Comparison of ENCODE assay signal across 16 mouse cellular contexts in the genomic region with DNA sequence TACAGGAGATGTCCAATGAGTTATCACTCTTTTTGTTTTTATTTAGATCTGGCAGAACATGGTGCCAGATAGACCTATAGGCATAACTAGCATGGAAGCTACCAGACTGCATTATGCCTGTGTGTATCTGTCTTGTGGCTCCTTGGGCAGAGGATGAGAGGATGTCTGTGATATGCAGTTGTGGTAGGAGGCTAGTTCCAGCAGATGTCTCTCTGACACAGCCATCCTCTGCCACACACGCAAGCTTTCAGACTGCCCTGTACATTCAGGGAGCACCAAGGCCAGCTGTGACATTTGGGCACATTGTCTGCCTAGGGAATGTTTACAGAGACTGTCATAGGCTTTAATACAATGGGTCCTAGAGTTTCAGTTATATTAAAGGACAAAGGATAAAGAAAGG.
DNase-seq lines count a peak whose midpoint lies in the region; ATAC-seq and TF ChIP-seq lines count a peak whose summit lies in the region.
"Had no signal": no experiment of that assay in that cellular context is flagged by ENCODE, and none has a peak within 500 bp of the region (broad histone marks: within the 10 kb centered on the region; RNA-seq: fewer than 3 reads in every experiment).

No protein-coding gene starts in this region.

- no peak overlapping the region for H3K4me2 ChIP-seq in hindbrain, postnatal 0 days (ENCODE audit: low read depth, low read length)
- H3K4me2 ChIP-seq: embryonic facial prominence, embryonic 12.5 days; liver, embryonic 12.5 days; neural tube, embryonic 13.5 days had no signal

- H3K27ac ChIP-seq in hindbrain, postnatal 0 days = no peak overlapping the region
- H3K27ac ChIP-seq in hindbrain, embryonic 10.5 days = no peak overlapping the region
- H3K27ac ChIP-seq: embryonic facial prominence, embryonic 12.5 days; heart, adult 2 months; limb, embryonic 10.5 days; liver, embryonic 12.5 days; neural tube, embryonic 13.5 days had no signal

- ATAC-seq in hindbrain, postnatal 0 days = no peak
- ATAC-seq: liver, embryonic 12.5 days had no signal

- peak; percentile 4 for DNase-seq in adrenal gland, postnatal 10 days
- DNase-seq in adrenal gland, adult 2 months = no peak
- peak; percentile 36 for DNase-seq in hindbrain, postnatal 0 days (ENCODE audit: low spot score)
- DNase-seq in hindbrain, embryonic 10.5 days (ENCODE audit: low spot score) = no peak
- DNase-seq in lung, postnatal 10 days = peak; percentile 1
- DNase-seq in lung, postnatal 14 days = no peak
- peak; percentile 36 for DNase-seq in brain, embryonic 14.5 days (ENCODE audit: low read depth)
- DNase-seq in natural killer cell, adult 2 months (ENCODE audit: low spot score in 2 of 2) = no peak
- DNase-seq: adrenal gland, postnatal 25 days; heart, adult 2 months; kidney, adult 8-10 months; right cerebral cortex, postnatal 25 days had no signal

- H3K4me3 ChIP-seq in hindbrain, postnatal 0 days (ENCODE audit: low read length) = no peak overlapping the region
- H3K4me3 ChIP-seq in hindbrain, embryonic 10.5 days = no peak overlapping the region
- H3K4me3 ChIP-seq: embryonic facial prominence, embryonic 12.5 days; heart, adult 2 months; limb, embryonic 10.5 days; liver, embryonic 12.5 days; neural tube, embryonic 13.5 days had no signal

- H3K9me3 ChIP-seq in hindbrain, postnatal 0 days (ENCODE audit: low read length) = no peaks in the 10 kb centered on the region
- H3K9me3 ChIP-seq in hindbrain, embryonic 10.5 days = no peaks in the 10 kb centered on the region
- H3K9me3 ChIP-seq: embryonic facial prominence, embryonic 12.5 days; limb, embryonic 10.5 days; liver, embryonic 12.5 days; neural tube, embryonic 13.5 days had no signal

- TF ChIP-seq POLR2A in brain, embryonic 14.5 days (IDR thresholded peaks at IDR 0.05; ENCODE audit: borderline replicate concordance, extremely low read depth, insufficient read depth, insufficient read length, poor library complexity, severe bottlenecking) = no peak

- no peaks in the 10 kb centered on the region for H3K27me3 ChIP-seq in hindbrain, postnatal 0 days (ENCODE audit: insufficient read depth, low read length)
- H3K27me3 ChIP-seq in hindbrain, embryonic 10.5 days (ENCODE audit: insufficient read depth, poor library complexity, severe bottlenecking) = no peaks in the 10 kb centered on the region
- H3K27me3 ChIP-seq: embryonic facial prominence, embryonic 12.5 days; liver, embryonic 12.5 days; neural tube, embryonic 13.5 days had no signal

- H3K9ac ChIP-seq in hindbrain, postnatal 0 days (replicated peaks; ENCODE audit: low read length) = no peak overlapping the region
- H3K9ac ChIP-seq: embryonic facial prominence, embryonic 12.5 days; liver, embryonic 12.5 days; neural tube, embryonic 13.5 days had no signal

- no peaks in the 10 kb centered on the region for H3K4me1 ChIP-seq in hindbrain, postnatal 0 days (ENCODE audit: insufficient read depth, low read length)
- H3K4me1 ChIP-seq in hindbrain, embryonic 10.5 days (replicated peaks) = no peaks in the 10 kb centered on the region
- H3K4me1 ChIP-seq: embryonic facial prominence, embryonic 12.5 days; limb, embryonic 10.5 days; liver, embryonic 12.5 days; neural tube, embryonic 13.5 days had no signal

- WGBS in hindbrain, postnatal 0 days = 49% methylated on average over 1 of the region's 1 CpGs
- WGBS in hindbrain, embryonic 10.5 days = 83% methylated on average over 1 of the region's 1 CpGs

- no peaks in the 10 kb centered on the region for H3K36me3 ChIP-seq in hindbrain, postnatal 0 days (ENCODE audit: insufficient read depth, low read length)
- H3K36me3 ChIP-seq in hindbrain, embryonic 10.5 days = no peaks in the 10 kb centered on the region
- H3K36me3 ChIP-seq: embryonic facial prominence, embryonic 12.5 days; limb, embryonic 10.5 days; liver, embryonic 12.5 days; neural tube, embryonic 13.5 days had no signal

- TF ChIP-seq CTCF in hindbrain, postnatal 0 days (IDR thresholded peaks at IDR 0.05; ENCODE audit: low read depth) = peak; percentile 61
- peak; percentile 14; the same call in 1 of the 2 replicates for TF ChIP-seq CTCF in brain, embryonic 14.5 days (IDR thresholded peaks at IDR 0.05; ENCODE audit: borderline replicate concordance, extremely low read depth, insufficient read depth, insufficient read length)

Comparison
In these comparisons a context has a peak if more than half of its experiments do, and no peak if none do; other contexts are left out.
1. DNase-seq: peak in adrenal gland, postnatal 10 days (single experiment), hindbrain, postnatal 0 days (single experiment), lung, postnatal 10 days (single experiment) and brain, embryonic 14.5 days (single experiment); none in adrenal gland, adult 2 months (single experiment), hindbrain, embryonic 10.5 days (single experiment), lung, postnatal 14 days (single experiment) and natural killer cell, adult 2 months (0 of 2).